Mouse (Mus musculus) stomach, postnatal 0 days (tissue): ENCODE results near the gene Ccdc184. TPM values are rescaled to one million over a fixed set of nuclear protein-coding genes. Genes with fewer than 3 reads are reported as not detected.

Experiments
- ATAC-seq: fragments of 200-750 bp; cut with Nextera tagmentation; 2 replicates; pipeline ENCODE4 v1.8.0; 2017; ENCODE audit not compliant: low FRiP score, low TSS enrichment
- DNase-seq: peaks from one replicate; pipeline ENCODE4 v3.0.0-alpha.2; 2016; ENCODE audit warnings: low spot score
- H3K27ac ChIP-seq: fragments of 300-500 bp; sonication (generic); replicated peaks from 2 replicates; pipeline ENCODE4 v1.5.1; 2014; ENCODE audit warnings: mild to moderate bottlenecking, control low read depth
- H3K27me3 ChIP-seq: fragments of 300-500 bp; sonication (generic); 2 replicates; pipeline ENCODE4 v1.6.1; 2014; ENCODE audit warnings: low read length; ENCODE audit not compliant: control insufficient read depth, insufficient read depth
- H3K36me3 ChIP-seq: fragments of 300-500 bp; sonication (generic); 2 replicates; pipeline ENCODE4 v1.6.1; 2014; ENCODE audit warnings: low read length, mixed read lengths; ENCODE audit not compliant: control insufficient read depth, insufficient read depth
- H3K4me1 ChIP-seq: fragments of 300-500 bp; sonication (generic); replicated peaks from 2 replicates; pipeline ENCODE4 v1.6.1; 2014; ENCODE audit warnings: antibody characterized with exemption; ENCODE audit not compliant: control insufficient read depth, insufficient read depth
- H3K4me2 ChIP-seq: fragments of 300-500 bp; sonication (generic); replicated peaks from 2 replicates; pipeline ENCODE4 v1.6.1; 2014; ENCODE audit warnings: low read depth, mild to moderate bottlenecking, control low read depth, moderate library complexity
- H3K4me3 ChIP-seq: fragments of 300-500 bp; sonication (generic); 2 replicates; pipeline ENCODE4 v1.5.1; 2014; ENCODE audit warnings: low read depth, low read length, control low read depth
- H3K9ac ChIP-seq: fragments of 300-500 bp; sonication (generic); 2 replicates; pipeline ENCODE4 v1.6.1; 2014; ENCODE audit warnings: mild to moderate bottlenecking, low read length, control low read depth, mixed read lengths
- H3K9me3 ChIP-seq: fragments of 300-500 bp; sonication (generic); 2 replicates; pipeline ENCODE4 v1.6.1; 2016; ENCODE audit warnings: low read length; ENCODE audit not compliant: control insufficient read depth
- CTCF ChIP-seq: IDR thresholded peaks from 2 replicates; pipeline ENCODE4 v1.5.1; 2016; ENCODE audit warnings: antibody characterized with exemption, low read depth, mild to moderate bottlenecking, moderate library complexity
- EP300 ChIP-seq: optimal IDR thresholded peaks from 2 replicates; pipeline ENCODE3; 2016; ENCODE audit warnings: antibody characterized with exemption
- WGBS: fragments of 180-500 bp; shearing (Covaris S2); extraction: QIAGEN DNeasy Blood & Tissue Kit; methylation state at CpG from one replicate; pipeline ENCODE4 v1.1.7; 2014; 5-methylcytosine and 5-hydroxymethylcytosine counted together
- polyA plus RNA-seq: library from polyadenylated mRNA; unstranded; fragments of >200 nt; fragmentation: Nextera tagmentation; extraction: Ambion mirVana; gene quantifications from 2 replicates; pipeline ENCODE4 v1.2.1, GENCODE M21; 2015

Gene Ccdc184
- 0.92 and 0.95 TPM in 2 replicates for polyA plus RNA-seq

GRCm38 (mm10) chr15:98166963-98167644 lies at the start of gene Ccdc184:
Gene Ccdc184 (plus strand): TSS chr15:98167158.
- Histone ChIP-seq H3K9ac (no peak within 1 kb of the TSS), H3K4me3 (peak within 1 kb of the TSS; percentile 29), H3K9me3 (no peaks in the 10 kb centered on the region), H3K36me3 (no peaks in the 10 kb centered on the region), H3K4me2 (peak within 1 kb of the TSS; percentile 47), H3K27me3 (peaks cover 9% of the 10 kb centered on the region; the same call in 1 of the 2 replicates), H3K4me1 (no peaks in the 10 kb centered on the region), H3K27ac (no peak within 1 kb of the TSS)
- TF ChIP-seq CTCF, result no peak
- TF ChIP-seq EP300, result no peak
- no peak for ATAC-seq
- DNase-seq, result no peak
- 4% methylated on average over 15 of the region's 18 CpGs for WGBS

GRCm38 (mm10) chr15:98119363-98119762 lies 47.6 kb upstream of the Ccdc184 start:
- TF ChIP-seq EP300, result no peak
- TF ChIP-seq CTCF, result no peak
- DNase-seq, result no peak
- ATAC-seq, result no peak
- H3K36me3 ChIP-seq, result peaks cover 17% of the 10 kb centered on the region
- no peaks in the 10 kb centered on the region for H3K4me1 ChIP-seq
- no peak overlapping the region for H3K4me3 ChIP-seq
- no peak overlapping the region for H3K4me2 ChIP-seq
- no peak overlapping the region for H3K27ac ChIP-seq
- H3K9me3 ChIP-seq, result no peaks in the 10 kb centered on the region
- no peaks in the 10 kb centered on the region for H3K27me3 ChIP-seq
- H3K9ac ChIP-seq, result no peak overlapping the region
- WGBS, result 85% methylated on average over 12 of the region's 12 CpGs

- no peak overlapping the region for H3K27ac ChIP-seq
- ATAC-seq, result no peak
- H3K4me1 ChIP-seq, result no peaks in the 10 kb centered on the region
- TF ChIP-seq EP300 (no peak), CTCF (no peak)
- H3K4me2 ChIP-seq, result no peak overlapping the region
- 96% methylated on average over 20 of the region's 20 CpGs for WGBS
- DNase-seq, result no peak
- no peaks in the 10 kb centered on the region for H3K27me3 ChIP-seq
- peaks cover 17% of the 10 kb centered on the region for H3K36me3 ChIP-seq
- no peaks in the 10 kb centered on the region for H3K9me3 ChIP-seq
- no peak overlapping the region for H3K9ac ChIP-seq
- no peak overlapping the region for H3K4me3 ChIP-seq
Observed at GRCm38 (mm10) chr15:98120831-98121230, 46.1 kb upstream of the Ccdc184 start.

GRCm38 (mm10) chr15:98131001-98131400 lies 36.0 kb upstream of the Ccdc184 start:
- no peak for TF ChIP-seq CTCF
- no peak for TF ChIP-seq EP300

GRCm38 (mm10) chr15:98131451-98131850 lies 35.5 kb upstream of the Ccdc184 start:
- Histone ChIP-seq H3K9ac (no peak overlapping the region), H3K4me2 (no peak overlapping the region), H3K4me1 (no peaks in the 10 kb centered on the region), H3K27ac (no peak overlapping the region), H3K27me3 (no peaks in the 10 kb centered on the region), H3K36me3 (peaks cover 19% of the 10 kb centered on the region), H3K4me3 (no peak overlapping the region), H3K9me3 (no peaks in the 10 kb centered on the region)
- ATAC-seq (0 out of 2 replicates have a peak, but pooled peaks have one; percentile 22), DNase-seq (no peak)
- WGBS, result 83% methylated on average over 7 of the region's 7 CpGs
- TF ChIP-seq EP300, result no peak
- no peak for TF ChIP-seq CTCF

More at GRCm38 (mm10) chr15:98131001-98131400, 36.0 kb upstream of the Ccdc184 start:
- no peak overlapping the region for H3K4me3 ChIP-seq
- DNase-seq (no peak), ATAC-seq (no peak)
- WGBS, result 92% methylated on average over 4 of the region's 4 CpGs
- H3K4me2 ChIP-seq, result no peak overlapping the region
- no peak overlapping the region for H3K9ac ChIP-seq
- peaks cover 19% of the 10 kb centered on the region for H3K36me3 ChIP-seq
- H3K9me3 ChIP-seq, result no peaks in the 10 kb centered on the region
- H3K27ac ChIP-seq, result no peak overlapping the region
- H3K4me1 ChIP-seq, result no peaks in the 10 kb centered on the region
- H3K27me3 ChIP-seq, result no peaks in the 10 kb centered on the region

GRCm38 (mm10) chr15:98131942-98132655 lies 34.9 kb upstream of the Ccdc184 start:
- Histone ChIP-seq H3K27me3 (no peaks in the 10 kb centered on the region), H3K36me3 (peaks cover 19% of the 10 kb centered on the region), H3K27ac (no peak overlapping the region), H3K9me3 (no peaks in the 10 kb centered on the region), H3K9ac (no peak overlapping the region), H3K4me3 (no peak overlapping the region), H3K4me1 (no peaks in the 10 kb centered on the region), H3K4me2 (no peak overlapping the region)
- DNase-seq, result no peak
- 0 out of 2 replicates have a peak, but pooled peaks have one; percentile 30 for ATAC-seq
- WGBS, result 81% methylated on average over 15 of the region's 15 CpGs
- TF ChIP-seq CTCF (no peak), EP300 (no peak)
